In the genomic region with DNA sequence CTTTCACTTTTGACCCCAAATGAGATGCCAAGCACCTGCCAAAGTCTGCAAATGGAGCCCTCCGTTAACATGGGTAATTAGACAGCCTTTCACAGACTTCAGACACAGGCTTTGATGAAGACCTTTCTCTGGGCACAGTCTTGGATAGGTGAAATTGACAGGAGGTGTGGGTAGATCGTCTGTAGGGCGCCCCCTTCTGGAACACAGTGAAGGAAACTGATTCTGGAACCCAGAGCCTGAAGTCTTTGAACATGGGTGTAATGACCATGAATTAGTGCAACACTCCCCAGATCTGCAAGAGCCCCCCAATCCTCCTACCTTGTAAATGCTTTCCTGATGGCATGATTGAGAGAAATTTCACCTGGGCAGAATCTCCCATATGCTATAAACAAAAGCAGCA, we compare ENCODE assay signal across 8 mouse cellular contexts.
DNase-seq lines count a peak whose midpoint lies in the region; ATAC-seq and TF ChIP-seq lines count a peak whose summit lies in the region.

No protein-coding gene starts in this region.

- H3K9me3 ChIP-seq in lung, embryonic 14.5 days (ENCODE audit: low read depth, low read length): no peaks in the 10 kb centered on the region
- H3K9me3 ChIP-seq in liver, embryonic 14.5 days (ENCODE audit: control insufficient read depth, low read length): no peaks in the 10 kb centered on the region

- TF ChIP-seq EP300 in liver, embryonic 14.5 days (IDR thresholded peaks at IDR 0.05; ENCODE audit: low read depth): no peak

- no peak overlapping the region for H3K9ac ChIP-seq in lung, embryonic 14.5 days
- no peak overlapping the region for H3K9ac ChIP-seq in liver, embryonic 14.5 days (replicated peaks)

- H3K4me3 ChIP-seq in lung, embryonic 14.5 days (ENCODE audit: low read depth, low read length): no peak overlapping the region
- no peak overlapping the region for H3K4me3 ChIP-seq in liver, embryonic 14.5 days (ENCODE audit: insufficient read depth in 1 of 2, low read depth in 2 of 2, low read length in 2 of 2)

- peak; percentile 7 to 16 for DNase-seq in cerebellum, postnatal 36 days
- no peak for DNase-seq in cerebellum, postnatal 4 days (ENCODE audit: low spot score in 2 of 2)
- DNase-seq in lung, embryonic 14.5 days: no peak
- DNase-seq in lung, adult 18-20 months: no peak
- peak; percentile 9 for DNase-seq in adipocyte (ENCODE audit: low spot score)
- no peak for DNase-seq in liver, embryonic 14.5 days (ENCODE audit: low read depth in 3 of 3, low spot score in 3 of 3)
- DNase-seq in cerebellum, adult 9-11 months: no peak

- no peak for ATAC-seq in lung, embryonic 14.5 days (ENCODE audit: insufficient read depth)
- no peak for ATAC-seq in liver, embryonic 14.5 days (ENCODE audit: insufficient read depth)
- no peak for ATAC-seq in megakaryocyte, adult 5-6 weeks (ENCODE audit: poor library complexity, severe bottlenecking)

- WGBS in lung, embryonic 14.5 days: 28% methylated on average over 3 of the region's 3 CpGs
- WGBS in liver, embryonic 14.5 days (ENCODE audit: insufficient replicate concordance): 14% methylated on average over 3 of the region's 3 CpGs

- H3K36me3 ChIP-seq in lung, embryonic 14.5 days (ENCODE audit: insufficient read depth): no peaks in the 10 kb centered on the region
- no peaks in the 10 kb centered on the region for H3K36me3 ChIP-seq in liver, embryonic 14.5 days (replicated peaks; ENCODE audit: control insufficient read depth, insufficient read depth, low read depth)

- H3K4me2 ChIP-seq in lung, embryonic 14.5 days: no peak overlapping the region
- no peak overlapping the region for H3K4me2 ChIP-seq in liver, embryonic 14.5 days (ENCODE audit: low read depth)

- H3K27me3 ChIP-seq in lung, embryonic 14.5 days (ENCODE audit: insufficient read depth, low read length): no peaks in the 10 kb centered on the region
- no peaks in the 10 kb centered on the region for H3K27me3 ChIP-seq in liver, embryonic 14.5 days (ENCODE audit: control insufficient read depth, insufficient read depth, low read length)

- H3K27ac ChIP-seq in lung, embryonic 14.5 days (ENCODE audit: low read depth): no peak overlapping the region
- no peak overlapping the region for H3K27ac ChIP-seq in liver, embryonic 14.5 days

- no peaks in the 10 kb centered on the region for H3K4me1 ChIP-seq in lung, embryonic 14.5 days (ENCODE audit: insufficient read depth)
- H3K4me1 ChIP-seq in liver, embryonic 14.5 days (replicated peaks; ENCODE audit: control insufficient read depth in 2 of 2, insufficient read depth in 2 of 2, low read length in 1 of 2): no peaks in the 10 kb centered on the region

- TF ChIP-seq CTCF in lung, embryonic 14.5 days (IDR thresholded peaks at IDR 0.05; ENCODE audit: low read depth): peak; percentile 44
- peak; percentile 32 for TF ChIP-seq CTCF in liver, embryonic 14.5 days (IDR thresholded peaks at IDR 0.05; ENCODE audit: low read depth)

Comparison
In these comparisons a context has a peak if more than half of its experiments do, and no peak if none do; other contexts are left out.
1. DNase-seq: peak in cerebellum, postnatal 36 days (2 of 2) and adipocyte (single experiment); none in cerebellum, postnatal 4 days (0 of 2), lung, embryonic 14.5 days (single experiment), lung, adult 18-20 months (0 of 2), liver, embryonic 14.5 days (0 of 3) and cerebellum, adult 9-11 months (single experiment).